Mouse (Mus musculus) midbrain, embryonic 16.5 days (tissue): Measurements from ENCODE around the gene Igll1. TPM values are rescaled to one million over a fixed set of nuclear protein-coding genes. Genes with fewer than 3 reads are reported as not detected.
"Not testable (repeated sequence)": the region's sequence is repeated elsewhere in the genome, so short reads cannot be mapped to it uniquely, and the experiment has no call there.

Experiments used
- ATAC-seq: fragments of 200-750 bp; cut with Nextera tagmentation; 2 replicates; pipeline ENCODE4 v1.8.0; 2017; ENCODE audit warnings: moderate TSS enrichment
- H3K27ac ChIP-seq: fragments of 300-500 bp; sonication (generic); 2 replicates; pipeline ENCODE4 v1.5.1; 2014; ENCODE audit warnings: mild to moderate bottlenecking, low read length, mixed read lengths
- H3K27me3 ChIP-seq: fragments of 300-500 bp; sonication (generic); 2 replicates; pipeline ENCODE4 v1.6.1; 2014; ENCODE audit warnings: low read depth, low read length, mixed read lengths; ENCODE audit not compliant: control insufficient read depth, insufficient read depth
- H3K36me3 ChIP-seq: fragments of 300-500 bp; sonication (generic); 2 replicates; pipeline ENCODE4 v1.6.1; 2014; ENCODE audit warnings: mild to moderate bottlenecking, low read length, moderate library complexity, mixed read lengths; ENCODE audit not compliant: control insufficient read depth, insufficient read depth
- H3K4me1 ChIP-seq: fragments of 300-500 bp; sonication (generic); 2 replicates; pipeline ENCODE4 v1.6.1; 2014; ENCODE audit warnings: mild to moderate bottlenecking, low read length, mixed read lengths; ENCODE audit not compliant: control insufficient read depth, insufficient read depth
- H3K4me2 ChIP-seq: fragments of 300-500 bp; sonication (generic); 2 replicates; pipeline ENCODE4 v1.6.1; 2014; ENCODE audit warnings: mild to moderate bottlenecking, low read length, mixed read lengths
- H3K4me3 ChIP-seq: fragments of 300-500 bp; sonication (generic); 2 replicates; pipeline ENCODE4 v1.5.1; 2014; ENCODE audit warnings: low read depth, mild to moderate bottlenecking, low read length, moderate library complexity, mixed read lengths
- H3K9ac ChIP-seq: fragments of 300-500 bp; sonication (generic); 2 replicates; pipeline ENCODE4 v1.6.1; 2014; ENCODE audit warnings: low read depth, low read length, mixed read lengths
- H3K9me3 ChIP-seq: fragments of 300-500 bp; sonication (generic); replicated peaks from 2 replicates; pipeline ENCODE4 v1.6.1; 2014; ENCODE audit warnings: mild to moderate bottlenecking, low read length, mixed read lengths; ENCODE audit not compliant: control insufficient read depth, poor library complexity, severe bottlenecking
- WGBS: fragments of 180-500 bp; shearing (Covaris S2); extraction: QIAGEN DNeasy Blood & Tissue Kit; methylation state at CpG from one replicate; pipeline ENCODE4 v1.1.7; 2014; 5-methylcytosine and 5-hydroxymethylcytosine counted together
- polyA plus RNA-seq: library from polyadenylated mRNA; unstranded; fragments of >200 nt; fragmentation: Nextera tagmentation; extraction: Ambion mirVana; gene quantifications from 2 replicates; pipeline ENCODE4 v1.2.1, GENCODE M21; 2015

Gene Igll1
- polyA plus RNA-seq, 1 experiment from 2014 or later, result not detected

GRCm38 (mm10) chr16:16856731-16857476, 6.9 kb downstream of the Igll1 start:
- WGBS, result 78% methylated on average over 13 of the region's 13 CpGs
- H3K27me3 ChIP-seq, result no peaks in the 10 kb centered on the region
- no peak overlapping the region for H3K27ac ChIP-seq
- H3K36me3 ChIP-seq, result no peaks in the 10 kb centered on the region
- H3K4me1 ChIP-seq, result no peaks in the 10 kb centered on the region
- H3K9ac ChIP-seq, result no peak overlapping the region
- H3K4me3 ChIP-seq, result no peak overlapping the region
- no peaks in the 10 kb centered on the region for H3K9me3 ChIP-seq
- no peak for ATAC-seq
- H3K4me2 ChIP-seq, result no peak overlapping the region

- not testable (repeated sequence) for H3K9ac ChIP-seq, H3K4me2 ChIP-seq, H3K27ac ChIP-seq, H3K36me3 ChIP-seq, H3K9me3 ChIP-seq, H3K4me1 ChIP-seq, H3K4me3 ChIP-seq, H3K27me3 ChIP-seq, ATAC-seq
- WGBS, result 86% methylated on average over 9 of the region's 9 CpGs
These were observed 7.7 kb downstream of the Igll1 start for GRCm38 (mm10) chr16:16856054-16856453.

GRCm38 (mm10) chr16:16855541-16855940, 8.2 kb downstream of the Igll1 start:
- Histone ChIP-seq H3K36me3 (no peaks in the 10 kb centered on the region), H3K4me1 (no peaks in the 10 kb centered on the region), H3K9ac (no peak overlapping the region), H3K4me3 (no peak overlapping the region), H3K27me3 (no peaks in the 10 kb centered on the region), H3K27ac (no peak overlapping the region), H3K9me3 (no peaks in the 10 kb centered on the region), H3K4me2 (no peak overlapping the region)
- no peak for ATAC-seq
- 100% methylated on average over 1 of the region's 1 CpGs for WGBS

GRCm38 (mm10) chr16:16854836-16855235, 8.9 kb downstream of the Igll1 start:
- 45% methylated on average over 6 of the region's 6 CpGs for WGBS
- Histone ChIP-seq H3K4me1 (no peaks in the 10 kb centered on the region), H3K9ac (no peak overlapping the region), H3K27ac (no peak overlapping the region), H3K4me2 (no peak overlapping the region), H3K36me3 (no peaks in the 10 kb centered on the region), H3K9me3 (no peaks in the 10 kb centered on the region), H3K4me3 (no peak overlapping the region), H3K27me3 (no peaks in the 10 kb centered on the region)
- ATAC-seq, result no peak

- Histone ChIP-seq H3K9ac (no peak overlapping the region), H3K4me2 (no peak overlapping the region), H3K9me3 (no peaks in the 10 kb centered on the region), H3K4me1 (no peaks in the 10 kb centered on the region), H3K36me3 (no peaks in the 10 kb centered on the region), H3K4me3 (no peak overlapping the region), H3K27me3 (no peaks in the 10 kb centered on the region), H3K27ac (no peak overlapping the region)
- whole genome bisulfite sequencing, result 81% methylated on average over 3 of the region's 3 CpGs
- no peak for ATAC-seq
These were observed 11.4 kb downstream of the Igll1 start for GRCm38 (mm10) chr16:16852411-16852810.

GRCm38 (mm10) chr16:16849196-16849595, 14.6 kb downstream of the Igll1 start:
- Histone ChIP-seq H3K4me1 (no peaks in the 10 kb centered on the region), H3K9ac (no peak overlapping the region), H3K4me3 (no peak overlapping the region), H3K9me3 (no peaks in the 10 kb centered on the region), H3K27ac (no peak overlapping the region), H3K27me3 (no peaks in the 10 kb centered on the region), H3K36me3 (no peaks in the 10 kb centered on the region), H3K4me2 (no peak overlapping the region)
- no peak for ATAC-seq

- H3K9ac ChIP-seq, result peak overlapping the region; percentile 69; the same call in 1 of the 2 replicates
- peaks cover 2% of the 10 kb centered on the region; the same call in 1 of the 2 replicates for H3K4me1 ChIP-seq
- peak overlapping the region; percentile 56 for H3K4me2 ChIP-seq
- 92% methylated on average over 3 of the region's 3 CpGs for WGBS
- no peaks in the 10 kb centered on the region for H3K27me3 ChIP-seq
- no peaks in the 10 kb centered on the region for H3K9me3 ChIP-seq
- no peaks in the 10 kb centered on the region for H3K36me3 ChIP-seq
- H3K27ac ChIP-seq, result no peak overlapping the region
- peak overlapping the region; percentile 54 for H3K4me3 ChIP-seq
- peak; percentile 26 for ATAC-seq
These were observed 34.1 kb downstream of the Igll1 start for GRCm38 (mm10) chr16:16829671-16830070.

- Histone ChIP-seq H3K9ac (peak within 1 kb of the TSS; percentile 69), H3K27ac (peak within 1 kb of the TSS; percentile 53; the same call in 1 of the 2 replicates), H3K27me3 (no peaks in the 10 kb centered on the region), H3K36me3 (no peaks in the 10 kb centered on the region), H3K4me1 (peaks cover 2% of the 10 kb centered on the region; the same call in 1 of the 2 replicates), H3K4me2 (peak within 1 kb of the TSS; percentile 56), H3K9me3 (no peaks in the 10 kb centered on the region), H3K4me3 (peak within 1 kb of the TSS; percentile 54)
- ATAC-seq, result peak; percentile 98
- 9% methylated on average over 33 of the region's 33 CpGs for WGBS
These were observed 34.8 kb downstream of the Igll1 start, which contains the start of gene Spag6l for GRCm38 (mm10) chr16:16828757-16829615. TSS of gene Spag6l (minus strand) at chr16:16829456.

- ATAC-seq, result no peak
- Histone ChIP-seq H3K36me3 (peaks cover 7% of the 10 kb centered on the region), H3K4me2 (no peak overlapping the region), H3K27me3 (no peaks in the 10 kb centered on the region), H3K9ac (no peak overlapping the region), H3K4me3 (no peak overlapping the region), H3K9me3 (peaks cover 3% of the 10 kb centered on the region; the same call in 1 of the 2 replicates), H3K27ac (no peak overlapping the region), H3K4me1 (peaks cover 2% of the 10 kb centered on the region; the same call in 1 of the 2 replicates)
- 71% methylated on average over 2 of the region's 2 CpGs for WGBS
These were observed 37.6 kb downstream of the Igll1 start for GRCm38 (mm10) chr16:16826223-16826622.
